Mouse (Mus musculus) frontal cortex, adult 2 months (tissue): ENCODE measurements around the gene Cpne9. TPM values are rescaled to one million over a fixed set of nuclear protein-coding genes. Genes with fewer than 3 reads are reported as not detected.

ENCODE experiments used
- DNase-seq, 2 experiments: peaks; one replicate each; pipeline ENCODE4 v3.0.0; 2022; ENCODE audit warnings: low spot score in 1 of 2; ENCODE audit errors: extremely low spot score in 1 of 2
- polyA plus RNA-seq: library from polyadenylated mRNA; depleted of rRNA; stranded (reverse); fragments of >200 nt; gene quantifications from 2 replicates; pipeline ENCODE4 v1.2.3, GENCODE M21; 2012; rRNA removed

The Cpne9 gene
- 70.1 and 97.8 TPM in 2 replicates for polyA plus RNA-seq

- DNase-seq = peak in 1 of 2 experiments; percentile 43
Measured at GRCm38 (mm10) chr6:113282101-113282802, at the start of gene Cpne9. Gene Cpne9 (plus strand): TSS chr6:113282307.

- DNase-seq = peak in 1 of 2 experiments; percentile 29
Measured at GRCm38 (mm10) chr6:113235141-113235540, 47.0 kb upstream of the Cpne9 start.

GRCm38 (mm10) chr6:113237542-113238270 is 44.4 kb upstream of the Cpne9 start, which contains the start of gene Mtmr14:
Gene Mtmr14 (plus strand): TSS chr6:113237843.
- DNase-seq = peak; percentile 95 to 99

- no peak for DNase-seq
Measured at GRCm38 (mm10) chr6:113238442-113238841, 43.7 kb upstream of the Cpne9 start.

GRCm38 (mm10) chr6:113242753-113243152 is 39.4 kb upstream of the Cpne9 start:
- no peak for DNase-seq

- DNase-seq = no peak
Measured at GRCm38 (mm10) chr6:113245585-113245984, 36.5 kb upstream of the Cpne9 start.

- DNase-seq = no peak
Measured at GRCm38 (mm10) chr6:113250786-113251185, 31.3 kb upstream of the Cpne9 start.

GRCm38 (mm10) chr6:113251921-113252320 is 30.2 kb upstream of the Cpne9 start:
- DNase-seq = no peak

GRCm38 (mm10) chr6:113254899-113255298 is 27.2 kb upstream of the Cpne9 start:
- DNase-seq = no peak

- no peak for DNase-seq
Measured at GRCm38 (mm10) chr6:113261174-113261858, 20.8 kb upstream of the Cpne9 start.

GRCm38 (mm10) chr6:113263531-113263930 is 18.6 kb upstream of the Cpne9 start:
- no peak for DNase-seq

GRCm38 (mm10) chr6:113264429-113264828 is 17.7 kb upstream of the Cpne9 start:
- DNase-seq = no peak

GRCm38 (mm10) chr6:113266996-113267655 is 15.0 kb upstream of the Cpne9 start:
- DNase-seq = no peak

- DNase-seq = no peak
Measured at GRCm38 (mm10) chr6:113267988-113268387, 14.1 kb upstream of the Cpne9 start.

GRCm38 (mm10) chr6:113272365-113272764 is 9.7 kb upstream of the Cpne9 start:
- DNase-seq = no peak

GRCm38 (mm10) chr6:113276846-113277245 is 5.3 kb upstream of the Cpne9 start:
- DNase-seq = peak in 1 of 2 experiments; percentile 63

- DNase-seq = no peak
Measured at GRCm38 (mm10) chr6:113281676-113282075, 431 bp upstream of the Cpne9 start.

GRCm38 (mm10) chr6:113282969-113283368 is 862 bp downstream of the Cpne9 start:
- no peak for DNase-seq

- peak in 1 of 2 experiments; percentile 38 for DNase-seq
Measured at GRCm38 (mm10) chr6:113283500-113283899, 1.4 kb downstream of the Cpne9 start.

GRCm38 (mm10) chr6:113284931-113285330 is 2.8 kb downstream of the Cpne9 start:
- DNase-seq = no peak

- DNase-seq = no peak
Measured at GRCm38 (mm10) chr6:113286316-113286715, 4.2 kb downstream of the Cpne9 start.
